Mouse (Mus musculus) gastrocnemius, adult 2 months (tissue): Measurements from ENCODE around the gene Sp2. TPM values are rescaled to one million over a fixed set of nuclear protein-coding genes. Genes with fewer than 3 reads are reported as not detected.
A peak's percentile ranks its signal among the peaks of the same experiment; 100 is the strongest.

ENCODE experiments used
- DNase-seq: peaks from one replicate; pipeline ENCODE4 v3.0.0; 2022
- H3K27ac ChIP-seq: fragments of 200-600 bp; 2 replicates; pipeline ENCODE4 v1.8.1; 2022; ENCODE audit warnings: mild to moderate bottlenecking
- H3K4me3 ChIP-seq: fragments of 200-600 bp; 2 replicates; pipeline ENCODE4 v1.8.1; 2022; ENCODE audit warnings: mild to moderate bottlenecking, moderate library complexity
- CTCF ChIP-seq: fragments of 200-600 bp; IDR thresholded peaks from 2 replicates; pipeline ENCODE4 v1.8.1; 2022; ENCODE audit warnings: antibody characterized with exemption, mild to moderate bottlenecking, moderate library complexity
- intact Hi-C: fragments of 180-260 bp; cut with DNase I; formaldehyde crosslinking; loops from one replicate; pipeline ENCODE4 v1.15.1; 2025
- total RNA-seq, 2 experiments: library from RNA; stranded (reverse); gene quantifications; 2 replicates each; pipeline ENCODE4 v1.2.3; 2021

The Sp2 gene
- total RNA-seq, 2 experiments from 2014 or later: 10.4 to 11.0 TPM

DNA sequence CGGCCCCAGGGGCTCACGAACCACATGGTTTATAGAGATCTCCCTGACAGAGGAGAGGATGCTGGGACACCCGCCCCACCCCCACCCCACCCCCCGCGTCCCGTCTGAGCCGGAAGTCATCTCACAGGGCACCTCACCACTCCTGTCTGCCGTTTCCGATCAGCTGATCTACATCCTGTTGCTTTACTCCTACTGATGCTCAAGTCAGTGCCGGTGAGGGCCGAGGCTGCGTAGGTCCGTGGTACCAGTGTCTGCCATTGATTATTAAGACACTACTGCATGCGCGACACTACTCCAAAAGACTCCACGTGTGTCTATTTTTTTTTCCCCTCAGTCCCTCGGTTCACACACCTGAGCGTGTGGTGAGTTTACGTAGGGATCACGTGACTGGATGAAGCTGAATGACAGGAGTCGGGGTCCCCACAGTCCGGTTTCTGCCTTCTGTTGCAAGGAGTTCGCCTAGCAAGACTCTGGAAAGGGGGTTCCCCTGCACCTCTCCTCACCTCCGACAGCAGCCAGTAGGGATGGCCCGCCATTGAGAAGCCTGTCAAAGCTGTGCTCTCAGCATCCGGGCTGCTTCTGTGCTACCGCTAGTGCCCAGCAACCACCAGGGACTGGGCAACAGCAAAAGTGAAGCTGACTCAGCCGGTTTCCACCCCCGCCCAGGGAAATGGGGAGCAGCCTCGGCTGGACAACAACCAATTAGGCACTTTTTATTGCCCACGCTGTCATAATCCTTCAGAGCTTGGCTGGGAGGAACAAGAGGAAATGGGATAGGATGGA, 5.3 kb upstream of the Sp2 start:
- intact Hi-C loops: no loop called here
- TF ChIP-seq CTCF: no peak
- Histone ChIP-seq H3K4me3 (peak overlapping the region; percentile 28; the same call in 1 of the 2 replicates), H3K27ac (no peak overlapping the region)
- DNase-seq: no peak

DNA sequence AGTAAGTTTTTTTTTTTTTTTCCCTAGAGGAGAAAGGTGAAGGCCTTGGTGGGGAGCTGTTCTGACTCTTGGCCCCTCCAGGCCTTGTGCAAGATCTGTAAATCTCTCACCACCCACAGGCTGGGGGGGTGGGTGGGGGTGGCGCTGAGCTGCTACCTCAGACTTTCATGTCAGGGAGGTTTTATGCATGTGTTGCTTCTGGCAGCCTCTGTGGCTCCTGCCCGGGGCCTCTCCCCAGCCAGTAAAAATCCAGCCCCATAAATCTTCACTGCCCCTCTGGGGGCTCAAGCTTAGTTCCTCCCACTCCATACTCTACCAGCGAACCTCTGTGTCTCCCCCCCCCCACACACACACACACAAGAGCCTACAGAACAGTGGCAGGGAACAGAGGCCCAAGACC, 3.7 kb upstream of the Sp2 start:
- no peak for TF ChIP-seq CTCF
- no peak for DNase-seq
- no peak overlapping the region for H3K27ac ChIP-seq
- no peak overlapping the region for H3K4me3 ChIP-seq
- intact Hi-C loops: no loop called here

DNA sequence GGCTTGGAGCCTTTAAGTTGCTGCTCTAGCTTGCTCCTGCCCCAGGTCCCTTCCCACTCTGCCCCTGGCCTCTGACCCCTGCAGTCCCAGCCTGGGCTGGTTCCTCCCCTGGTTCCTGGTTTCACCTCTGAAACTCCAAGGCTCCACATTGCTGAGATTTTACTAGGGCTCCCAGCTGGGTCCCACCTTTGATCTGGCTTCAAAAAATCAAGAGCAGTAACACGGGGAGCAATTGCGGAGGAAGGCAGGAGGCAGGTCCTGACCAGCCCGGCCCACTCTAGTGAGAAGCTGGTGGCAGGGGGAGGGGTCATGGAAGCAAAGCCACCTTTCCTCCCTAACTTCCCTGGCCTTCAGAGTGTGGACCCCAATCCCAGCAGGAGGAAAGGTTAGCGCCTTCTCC, 2.1 kb upstream of the Sp2 start:
- TF ChIP-seq CTCF: no peak
- H3K4me3 ChIP-seq: no peak overlapping the region
- DNase-seq: no peak
- intact Hi-C loops: loop anchor here (2.0 kb wide), 1 partner anchor 98 kb away; no protein-coding TSS in a partner anchor
- no peak overlapping the region for H3K27ac ChIP-seq

DNA sequence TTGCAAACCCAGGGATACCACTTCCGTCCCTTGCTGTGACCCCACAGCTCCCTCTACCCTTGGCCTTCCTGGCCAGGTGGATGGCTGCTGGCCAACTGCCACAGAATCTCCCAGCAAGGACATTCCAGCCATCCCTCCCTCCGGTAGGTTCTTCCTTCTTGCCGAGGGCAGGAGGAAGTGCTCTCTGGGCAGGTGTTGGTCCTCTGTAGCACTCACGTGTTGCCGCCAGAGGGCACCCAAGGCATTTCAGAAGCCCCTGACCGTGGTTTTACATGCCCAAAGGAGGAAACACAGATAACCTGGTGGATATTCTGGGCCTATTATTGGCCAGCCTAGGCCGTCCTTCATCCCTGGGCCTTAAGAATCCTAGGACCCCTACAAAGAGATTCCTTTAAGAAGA, 404 bp downstream of the Sp2 start:
- Histone ChIP-seq H3K27ac (no peak overlapping the region), H3K4me3 (no peak overlapping the region)
- intact Hi-C loops: loop anchor here (1.0 kb wide), 1 partner anchor 44 kb away; no protein-coding TSS in a partner anchor
- DNase-seq: peak; percentile 82
- peak; percentile 92 for TF ChIP-seq CTCF

DNA sequence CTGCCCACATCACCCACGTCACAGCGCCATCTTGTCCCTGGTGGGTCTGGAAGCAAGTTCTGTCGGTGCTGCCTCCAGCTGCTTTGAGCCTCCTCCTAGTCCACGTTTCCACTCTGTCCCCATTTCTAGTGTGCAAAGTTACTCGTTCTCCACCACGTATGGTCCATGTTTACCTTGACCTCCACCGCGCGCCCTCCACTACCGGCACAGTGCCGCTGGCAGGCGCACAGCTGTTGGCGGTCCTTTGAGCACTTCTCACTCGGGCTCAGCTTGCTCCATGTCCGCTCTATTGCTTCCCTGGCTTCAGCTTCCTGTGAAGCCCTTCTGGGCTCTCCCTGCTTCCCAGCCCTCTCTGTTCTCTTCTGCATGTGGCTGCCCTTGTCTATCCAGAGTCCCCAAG, 1.3 kb downstream of the Sp2 start:
- TF ChIP-seq CTCF: no peak
- no peak for DNase-seq
- Histone ChIP-seq H3K27ac (no peak overlapping the region), H3K4me3 (no peak overlapping the region)
- intact Hi-C loops: no loop called here

DNA sequence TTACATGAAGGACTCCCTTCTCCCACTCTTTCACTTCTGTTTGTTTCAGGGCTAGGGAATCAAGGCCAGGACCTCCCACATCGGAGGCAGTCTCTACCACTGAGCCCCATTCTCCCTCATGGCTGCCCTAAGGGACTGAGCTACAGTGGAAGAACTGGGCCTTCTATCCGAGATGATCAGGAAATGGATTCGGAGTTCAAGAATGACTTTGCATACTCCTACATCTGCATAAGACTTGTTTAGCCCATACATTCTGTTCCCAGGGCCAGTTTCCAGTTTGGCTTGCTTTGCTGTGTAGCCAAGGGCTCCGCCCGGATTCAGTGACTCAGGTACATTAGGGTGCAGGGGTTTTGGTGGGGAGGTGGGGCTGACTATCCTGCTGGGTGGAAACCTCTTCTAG, 2.7 kb downstream of the Sp2 start:
- no peak for DNase-seq
- intact Hi-C loops: no loop called here

DNA sequence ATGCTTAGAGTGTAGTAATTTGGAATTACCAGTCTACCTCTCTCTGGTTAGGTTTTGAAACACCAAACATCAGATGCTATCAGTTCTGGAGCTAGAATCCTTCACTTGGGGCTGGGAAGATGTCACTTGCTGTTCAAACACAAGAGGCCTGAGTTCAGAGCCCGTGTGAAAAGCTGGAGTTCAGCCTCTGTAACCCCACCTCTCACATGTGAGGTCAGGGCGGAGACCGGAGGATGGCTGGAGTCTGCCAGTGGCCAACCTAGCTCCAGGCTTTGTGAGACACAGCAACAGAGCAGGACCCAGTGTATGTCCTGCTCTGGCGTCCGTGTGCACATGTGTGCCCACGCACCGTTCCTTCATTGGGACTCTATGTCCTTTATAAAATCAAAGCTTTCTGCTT, 3.4 kb downstream of the Sp2 start:
- Histone ChIP-seq H3K27ac (no peak overlapping the region), H3K4me3 (no peak overlapping the region)
- DNase-seq: no peak
- TF ChIP-seq CTCF: no peak
- intact Hi-C loops: no loop called here

More for the DNA sequence above, 2.7 kb downstream of the Sp2 start:
- H3K4me3 ChIP-seq: no peak overlapping the region
- no peak for TF ChIP-seq CTCF
- H3K27ac ChIP-seq: no peak overlapping the region

DNA sequence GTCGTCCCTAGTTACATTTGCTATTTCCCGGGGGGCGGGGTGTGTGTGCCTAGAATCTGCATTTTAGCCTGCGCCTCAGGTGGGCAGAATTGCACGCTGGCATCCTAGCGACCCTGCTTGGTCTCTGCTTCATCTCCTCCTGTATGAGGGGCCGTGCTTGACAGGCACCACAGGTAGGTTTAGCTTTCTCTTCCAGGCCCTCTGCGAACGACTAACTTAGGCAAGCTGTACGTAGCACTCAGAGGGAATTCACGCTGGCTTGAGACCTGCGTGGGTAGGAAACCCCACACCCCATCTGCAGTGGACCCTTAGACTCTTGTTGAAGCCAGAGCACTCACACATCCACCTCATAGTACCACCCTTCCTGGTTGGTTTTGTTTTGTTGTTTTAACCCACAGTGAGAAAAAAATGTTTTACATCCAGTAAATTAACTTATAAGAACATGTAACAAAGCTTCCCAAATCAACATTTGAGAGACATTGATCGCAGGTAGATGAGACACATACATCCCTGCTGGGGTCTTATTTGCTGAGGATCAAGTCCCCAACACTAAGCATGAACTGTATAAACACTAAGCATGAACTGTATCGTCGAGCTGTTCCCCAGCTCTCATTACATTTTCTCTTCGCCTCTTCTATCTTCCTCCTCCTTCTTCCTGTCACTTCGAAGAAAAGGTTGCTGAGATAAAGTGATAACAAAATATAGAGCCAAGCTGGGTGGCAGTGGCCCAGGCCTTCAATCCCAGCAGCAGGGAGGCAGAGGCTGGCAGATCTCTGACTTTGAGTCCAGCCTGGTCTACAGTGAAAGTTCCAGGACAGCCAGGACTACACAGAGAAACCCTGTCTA, 4.1 kb downstream of the Sp2 start:
- H3K4me3 ChIP-seq: peak overlapping the region; percentile 80
- DNase-seq: no peak
- H3K27ac ChIP-seq: peak overlapping the region; percentile 97
- intact Hi-C loops: no loop called here
- no peak for TF ChIP-seq CTCF

DNA sequence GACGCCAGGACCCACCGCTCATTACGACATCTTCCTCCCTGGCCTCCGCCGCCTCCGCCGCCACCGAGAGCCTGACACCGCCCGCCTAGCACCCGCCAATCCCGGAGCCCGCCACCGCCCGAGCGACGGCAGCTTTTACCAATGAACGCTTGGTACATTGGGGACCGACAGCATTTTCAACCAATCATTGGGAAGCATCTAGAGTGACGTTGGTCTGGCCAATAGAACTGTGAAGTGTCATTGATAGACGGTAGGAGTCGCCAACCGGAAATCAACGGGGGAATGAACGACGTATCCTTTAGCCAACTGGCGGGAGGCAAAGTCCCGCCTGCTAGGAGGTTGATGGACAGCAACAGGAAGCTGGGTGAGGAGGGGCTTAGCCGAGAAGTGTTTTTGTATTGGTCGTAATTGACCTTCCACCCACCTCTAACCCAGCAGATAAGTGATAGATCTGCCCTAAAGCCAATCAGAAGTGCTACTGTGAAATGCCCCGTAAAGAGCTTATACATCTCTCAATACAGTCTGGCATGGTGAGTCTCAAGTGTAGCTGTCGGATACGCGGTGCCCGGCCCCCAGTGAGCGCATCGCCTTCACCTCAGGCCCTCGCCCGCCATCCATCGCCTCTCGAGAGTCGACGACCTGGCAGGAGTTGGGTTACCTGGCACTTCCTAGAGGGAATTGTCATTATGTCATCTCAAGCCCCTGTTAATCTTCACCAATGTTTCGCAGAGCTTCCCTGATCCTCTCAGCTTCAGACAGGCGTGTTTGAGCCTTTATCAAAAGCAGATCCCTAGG, 5.0 kb downstream of the Sp2 start:
- intact Hi-C loops: no loop called here
- no peak for TF ChIP-seq CTCF
- peak; percentile 99 for DNase-seq
- H3K4me3 ChIP-seq: peak overlapping the region; percentile 98
- H3K27ac ChIP-seq: peak overlapping the region; percentile 98

DNA sequence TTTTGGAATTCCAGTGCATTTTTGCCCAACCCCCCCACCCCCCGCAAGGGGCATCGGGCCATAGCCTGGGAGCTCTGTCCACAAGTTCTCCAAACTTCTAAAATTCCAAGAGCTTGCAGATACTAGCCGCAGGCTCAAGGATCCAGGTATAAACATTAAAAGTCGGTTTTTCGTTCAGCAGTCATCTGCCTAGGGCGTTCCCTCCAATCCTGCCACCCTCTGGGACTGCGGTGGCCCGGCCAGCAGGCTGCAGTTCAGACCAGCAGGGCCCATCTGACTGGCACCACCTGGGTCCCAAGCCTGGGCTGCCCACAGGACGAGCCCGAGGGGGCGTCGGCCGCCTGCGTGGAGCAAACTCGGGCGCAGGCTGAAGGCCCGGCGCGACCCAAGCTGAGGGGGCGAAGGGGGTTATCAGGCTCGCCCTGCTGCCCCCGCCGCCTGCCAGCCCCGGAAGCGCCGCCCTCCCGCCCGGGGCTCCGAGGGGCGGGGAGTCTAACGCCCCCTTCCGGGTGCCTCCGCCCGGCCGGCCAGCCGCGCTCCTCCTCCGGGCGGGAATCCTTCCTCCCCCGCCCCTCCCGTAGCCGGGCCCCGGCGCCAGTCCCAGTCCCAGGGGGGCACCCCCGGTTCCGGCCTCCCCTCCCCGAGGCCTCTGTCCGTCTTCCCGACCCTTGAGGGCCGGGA, 5.7 kb downstream of the Sp2 start:
- peak; percentile 23 for TF ChIP-seq CTCF
- intact Hi-C loops: no loop called here
- peak; percentile 96 for DNase-seq
- Histone ChIP-seq H3K27ac (peak overlapping the region; percentile 98), H3K4me3 (peak overlapping the region; percentile 98)

DNA sequence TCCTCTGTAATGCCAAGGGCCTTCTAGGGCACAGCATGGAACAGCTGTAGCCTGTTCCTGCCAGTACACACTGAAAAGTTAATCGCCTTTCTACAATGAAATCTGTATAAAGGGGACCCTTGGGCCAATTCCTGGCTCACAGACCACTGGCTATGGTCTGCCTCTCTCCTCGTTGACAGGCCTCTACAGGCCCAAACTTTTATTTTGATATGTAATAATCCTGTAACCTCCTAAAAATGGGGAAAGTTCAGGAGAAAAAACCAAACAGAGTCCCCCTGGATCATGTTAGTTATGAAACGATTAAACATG, 6.4 kb downstream of the Sp2 start:
- Histone ChIP-seq H3K27ac (peak overlapping the region; percentile 98), H3K4me3 (peak overlapping the region; percentile 98)
- intact Hi-C loops: no loop called here
- TF ChIP-seq CTCF: no peak
- no peak for DNase-seq
